Mouse (Mus musculus) heart, embryonic 16.5 days (tissue): Measurements from ENCODE around the gene Gabarap. TPM values are rescaled to one million over a fixed set of nuclear protein-coding genes. Genes with fewer than 3 reads are reported as not detected.
A peak's percentile ranks its signal among the peaks of the same experiment; 100 is the strongest.

Experiments used
- ATAC-seq: fragments of 200-750 bp; cut with Nextera tagmentation; replicated peaks from 2 replicates; pipeline ENCODE4 v1.8.0; 2017; ENCODE audit warnings: moderate number of reproducible peaks; ENCODE audit not compliant: insufficient read depth, low FRiP score; ENCODE audit errors: extremely low read depth
- H3K27ac ChIP-seq: fragments of 300-500 bp; sonication (generic); 2 replicates; pipeline ENCODE4 v1.5.1; 2014; ENCODE audit warnings: mild to moderate bottlenecking, low read length, control low read depth, moderate library complexity
- H3K27me3 ChIP-seq: fragments of 300-500 bp; sonication (generic); 2 replicates; pipeline ENCODE4 v1.6.1; 2014; ENCODE audit warnings: low read length, mixed read lengths; ENCODE audit not compliant: control insufficient read depth, insufficient read depth
- H3K36me3 ChIP-seq: fragments of 300-500 bp; sonication (generic); 2 replicates; pipeline ENCODE4 v1.6.1; 2014; ENCODE audit not compliant: control insufficient read depth, insufficient read depth
- H3K4me1 ChIP-seq: fragments of 300-500 bp; sonication (generic); 2 replicates; pipeline ENCODE4 v1.6.1; 2014; ENCODE audit warnings: low read length, mixed read lengths; ENCODE audit not compliant: control insufficient read depth, insufficient read depth
- H3K4me2 ChIP-seq: fragments of 300-500 bp; sonication (generic); 2 replicates; pipeline ENCODE4 v1.6.1; 2014; ENCODE audit warnings: low read depth, mild to moderate bottlenecking, control low read depth, low read length
- H3K4me3 ChIP-seq: fragments of 300-500 bp; sonication (generic); 2 replicates; pipeline ENCODE4 v1.5.1; 2014; ENCODE audit warnings: mild to moderate bottlenecking, control low read depth, low read length
- H3K9ac ChIP-seq: fragments of 300-500 bp; sonication (generic); 2 replicates; pipeline ENCODE4 v1.6.1; 2014; ENCODE audit warnings: low read length, control low read depth
- H3K9me3 ChIP-seq: fragments of 300-500 bp; sonication (generic); replicated peaks from 2 replicates; pipeline ENCODE4 v1.6.1; 2016; ENCODE audit warnings: low read length; ENCODE audit not compliant: control insufficient read depth
- WGBS: fragments of 180-500 bp; shearing (Covaris S2); extraction: QIAGEN DNeasy Blood & Tissue Kit; methylation state at CpG from one replicate; pipeline ENCODE4 v1.1.7; 2014; 5-methylcytosine and 5-hydroxymethylcytosine counted together
- polyA plus RNA-seq: library from polyadenylated mRNA; unstranded; fragments of >200 nt; fragmentation: Nextera tagmentation; extraction: Ambion mirVana; gene quantifications from 2 replicates; pipeline ENCODE4 v1.2.1, GENCODE M21; 2015

Gabarap gene
- polyA plus RNA-seq, 1 experiment from 2014 or later: 428 TPM

DNA sequence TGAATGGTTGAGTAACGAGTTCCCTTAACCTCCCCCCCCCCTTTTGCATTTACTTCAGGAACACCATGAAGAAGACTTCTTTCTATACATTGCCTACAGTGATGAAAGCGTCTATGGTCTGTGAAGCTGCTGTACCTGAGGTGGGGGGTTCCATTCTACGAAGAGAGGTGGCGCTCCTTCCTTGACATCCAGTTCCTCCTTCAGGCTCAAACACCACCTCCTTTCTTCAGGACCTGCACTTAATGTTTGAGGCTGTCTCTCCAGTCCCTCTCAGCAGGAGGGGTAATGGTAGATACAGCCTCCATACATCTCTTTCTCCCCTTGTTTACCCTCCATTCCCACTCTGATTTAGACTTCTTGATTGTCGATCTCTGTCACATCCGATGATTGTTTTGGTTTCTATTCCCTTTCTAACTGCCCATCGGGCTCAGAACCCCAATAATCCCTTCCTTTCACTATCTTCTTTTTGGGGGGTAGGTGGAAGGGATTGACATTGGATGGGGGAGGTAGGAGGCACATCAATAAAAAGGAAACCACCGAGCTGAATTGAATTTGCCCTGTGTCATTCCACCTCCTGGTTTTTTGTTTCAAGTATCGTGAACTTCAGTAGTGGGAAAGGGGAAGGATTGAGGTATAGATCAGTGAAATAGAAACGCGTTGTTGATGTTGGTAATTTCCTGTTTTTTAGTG, 3.6 kb downstream of the Gabarap start:
- Histone ChIP-seq H3K4me3 (no peak overlapping the region), H3K4me1 (peaks cover 22% of the 10 kb centered on the region), H3K9ac (no peak overlapping the region), H3K9me3 (no peaks in the 10 kb centered on the region), H3K27me3 (no peaks in the 10 kb centered on the region), H3K27ac (no peak overlapping the region), H3K4me2 (peak overlapping the region; percentile 58; the same call in 1 of the 2 replicates), H3K36me3 (peaks cover 37% of the 10 kb centered on the region)
- no peak for ATAC-seq
- 86% methylated on average over 11 of the region's 11 CpGs for WGBS

DNA sequence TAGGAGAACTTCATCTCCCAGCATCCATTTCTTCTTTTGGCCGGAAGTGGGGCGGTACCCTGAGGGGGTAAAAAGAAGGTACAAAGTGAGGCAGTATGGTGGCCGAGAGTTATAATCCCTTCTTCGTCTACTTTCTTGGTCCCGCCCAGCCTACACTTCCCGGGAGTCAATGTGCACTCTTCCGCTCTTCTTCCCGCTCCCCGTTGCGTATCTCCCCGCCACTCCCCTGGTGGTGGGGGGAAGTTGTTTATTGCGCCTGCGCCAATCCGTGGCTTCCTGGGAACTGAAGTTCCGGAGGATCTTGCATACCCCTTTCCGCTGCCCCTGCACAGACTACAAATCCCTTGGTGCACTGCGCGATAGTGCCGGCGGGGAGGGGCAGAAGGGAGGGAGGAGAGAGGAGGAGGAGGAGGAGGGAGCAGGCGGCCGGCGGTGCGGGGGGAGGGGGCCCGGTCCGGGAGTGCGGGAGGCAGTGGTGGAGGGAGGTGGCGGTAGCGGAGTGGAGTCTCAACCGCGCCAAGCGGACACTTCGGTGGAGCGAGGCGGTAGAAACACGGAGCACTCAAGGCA, 4.5 kb downstream of the Gabarap start, which contains the start of gene Phf23:
TSS of gene Phf23 (plus strand) at position 387 of the 570 bp plus-strand sequence.
- WGBS: under 1% methylated on average over 36 of the region's 36 CpGs
- Histone ChIP-seq H3K27ac (peak within 1 kb of the TSS; percentile 99), H3K36me3 (peaks cover 35% of the 10 kb centered on the region), H3K4me3 (peak within 1 kb of the TSS; percentile 93), H3K9me3 (no peaks in the 10 kb centered on the region), H3K27me3 (no peaks in the 10 kb centered on the region), H3K4me1 (peaks cover 20% of the 10 kb centered on the region), H3K9ac (peak within 1 kb of the TSS; percentile 90), H3K4me2 (peak within 1 kb of the TSS; percentile 65)
- peak; percentile 74 for ATAC-seq

DNA sequence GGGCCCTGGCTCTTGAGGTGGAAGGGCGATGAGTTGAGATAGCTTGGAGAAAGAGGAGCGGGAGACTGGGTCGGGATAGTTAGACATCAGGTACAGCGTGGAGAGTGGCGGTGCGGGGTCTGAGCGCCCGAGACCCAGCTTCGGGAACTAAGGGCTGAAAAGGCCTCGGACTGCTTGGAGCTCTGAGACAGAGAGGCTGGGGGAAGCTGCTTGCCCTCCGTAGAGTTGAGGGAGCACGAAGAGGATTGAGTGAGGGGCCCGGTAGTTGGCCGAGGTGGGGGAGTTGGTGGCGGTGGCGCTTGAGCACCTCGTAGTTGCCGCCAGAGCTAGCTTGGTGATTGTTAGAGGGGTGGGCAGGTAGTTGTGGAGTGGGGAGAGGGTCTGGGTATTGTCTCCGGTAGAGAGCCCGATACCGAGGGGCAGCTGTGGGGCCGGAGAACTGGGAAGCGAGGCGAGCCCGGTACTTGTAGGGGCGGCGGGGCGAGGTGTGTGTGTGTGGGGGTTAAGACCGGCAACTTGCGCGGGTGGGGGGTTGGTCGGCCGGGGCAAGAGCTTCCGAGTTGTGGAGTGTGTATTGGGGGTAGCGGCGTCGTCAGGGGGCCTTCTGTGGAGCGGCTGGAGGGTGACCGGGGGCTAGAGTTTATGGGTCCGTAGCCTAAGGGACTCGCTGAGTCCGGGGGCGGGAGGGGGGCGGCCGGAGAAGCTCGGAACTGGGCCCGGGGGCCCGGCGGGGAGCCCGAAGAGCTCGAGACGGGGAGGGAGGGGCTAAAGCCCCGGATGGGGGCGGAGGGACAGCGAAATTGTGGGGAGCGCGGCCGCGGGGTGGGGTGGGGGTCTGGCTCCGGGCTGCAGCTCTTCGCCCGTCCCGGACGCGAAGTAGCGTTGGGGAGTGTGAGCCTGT, 5.5 kb downstream of the Gabarap start:
- Histone ChIP-seq H3K27ac (peak overlapping the region; percentile 99), H3K9me3 (no peaks in the 10 kb centered on the region), H3K4me3 (peak overlapping the region; percentile 93), H3K9ac (peak overlapping the region; percentile 90), H3K36me3 (peaks cover 35% of the 10 kb centered on the region), H3K4me2 (peak overlapping the region; percentile 65), H3K4me1 (peaks cover 21% of the 10 kb centered on the region), H3K27me3 (no peaks in the 10 kb centered on the region)
- peak; percentile 4 for ATAC-seq
- 1% methylated on average over 66 of the region's 66 CpGs for WGBS

DNA sequence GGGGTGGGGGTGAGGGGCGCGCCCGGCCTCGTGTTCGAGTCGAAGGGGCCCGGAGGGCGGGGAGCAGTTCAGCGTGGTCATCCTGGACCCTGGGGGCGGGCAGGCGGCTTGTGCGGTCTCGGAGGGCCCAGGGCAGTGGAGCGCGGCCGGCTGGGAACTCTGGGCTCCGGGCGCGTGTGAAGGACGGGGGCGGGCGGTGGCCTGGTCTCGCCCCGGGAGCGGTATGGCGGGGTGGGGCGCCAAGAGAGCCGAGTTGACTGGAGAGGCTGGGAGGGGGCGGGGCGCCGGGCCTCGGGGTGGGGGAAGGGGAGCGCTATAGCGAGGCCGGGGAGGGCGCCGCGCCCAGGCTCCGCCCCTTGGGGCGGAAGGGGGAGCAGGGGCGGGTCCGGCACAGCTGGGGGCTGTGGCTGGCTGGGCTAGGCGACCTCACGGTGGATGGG, 6.1 kb downstream of the Gabarap start:
- Histone ChIP-seq H3K9me3 (no peaks in the 10 kb centered on the region), H3K4me2 (peak overlapping the region; percentile 65), H3K4me1 (peaks cover 28% of the 10 kb centered on the region), H3K36me3 (peaks cover 35% of the 10 kb centered on the region), H3K9ac (peak overlapping the region; percentile 90), H3K27me3 (no peaks in the 10 kb centered on the region), H3K27ac (peak overlapping the region; percentile 99), H3K4me3 (peak overlapping the region; percentile 93)
- 0% methylated on average over 33 of the region's 44 CpGs for WGBS
- peak; percentile 56 for ATAC-seq

DNA sequence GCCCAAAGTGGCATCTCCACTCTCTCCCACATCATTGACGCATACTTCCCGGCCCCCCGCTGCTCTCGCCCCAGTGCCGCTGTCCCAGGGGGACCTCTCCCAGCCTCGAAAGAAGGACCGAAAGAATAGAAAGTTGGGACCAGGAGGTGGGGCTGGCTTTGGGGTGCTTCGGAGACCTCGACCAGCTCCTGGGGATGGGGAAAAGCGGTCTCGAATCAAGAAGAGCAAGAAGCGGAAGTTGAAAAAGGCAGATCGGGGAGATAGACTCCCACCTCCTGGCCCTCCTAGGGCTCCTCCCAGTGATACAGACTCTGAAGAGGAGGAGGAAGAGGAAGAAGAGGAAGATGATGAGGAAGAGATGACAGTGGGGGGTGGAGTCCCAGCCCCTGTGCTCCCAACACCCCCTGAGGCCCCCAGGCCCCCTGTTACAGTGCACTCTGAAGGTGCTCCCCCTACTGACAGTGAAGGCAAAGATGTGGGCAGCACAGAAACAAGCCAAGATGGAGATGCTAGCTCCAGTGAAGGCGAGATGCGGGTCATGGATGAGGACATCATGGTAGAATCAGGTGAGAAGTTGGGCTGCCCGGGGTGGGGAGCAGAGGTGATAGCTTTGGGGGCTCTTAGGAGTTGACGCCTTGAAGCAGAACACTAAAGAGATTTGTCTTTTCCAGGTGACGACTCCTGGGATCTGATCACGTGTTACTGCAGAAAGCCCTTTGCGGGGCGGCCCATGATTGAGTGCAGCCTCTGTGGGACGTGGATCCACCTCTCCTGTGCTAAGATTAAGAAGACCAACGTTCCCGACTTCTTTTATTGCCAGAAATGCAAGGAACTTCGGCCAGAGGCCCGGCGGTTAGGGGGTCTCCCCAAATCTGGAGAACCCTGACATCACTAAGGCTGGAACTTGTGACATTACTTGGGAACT, 7.9 kb downstream of the Gabarap start:
- 90% methylated on average over 27 of the region's 27 CpGs for WGBS
- Histone ChIP-seq H3K9me3 (no peaks in the 10 kb centered on the region), H3K4me2 (no peak overlapping the region), H3K27ac (no peak overlapping the region), H3K4me3 (no peak overlapping the region), H3K9ac (no peak overlapping the region), H3K4me1 (peaks cover 30% of the 10 kb centered on the region), H3K27me3 (no peaks in the 10 kb centered on the region), H3K36me3 (peaks cover 30% of the 10 kb centered on the region)
- no peak for ATAC-seq

DNA sequence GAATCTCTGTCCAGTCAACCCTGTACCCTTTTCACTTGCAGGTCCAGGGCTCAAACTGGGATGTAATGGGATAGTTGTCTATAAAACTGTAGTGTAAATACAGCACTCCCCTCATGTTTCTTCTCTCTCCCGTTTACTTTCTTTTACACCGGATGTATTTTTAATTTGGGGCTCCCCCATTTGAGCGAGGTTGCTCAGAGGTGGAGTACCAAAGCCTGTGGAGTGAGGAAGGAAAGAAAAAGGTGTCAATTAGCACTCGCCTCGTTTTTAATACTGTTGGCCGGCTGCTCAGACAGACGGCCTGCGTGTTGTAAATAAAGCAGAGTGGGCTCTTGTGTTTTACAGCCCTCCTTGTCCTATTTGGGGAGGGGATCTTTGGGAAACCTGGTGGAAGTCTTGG, 8.7 kb downstream of the Gabarap start:
- peaks cover 22% of the 10 kb centered on the region for H3K36me3 ChIP-seq
- H3K9ac ChIP-seq: no peak overlapping the region
- H3K9me3 ChIP-seq: no peaks in the 10 kb centered on the region
- H3K4me1 ChIP-seq: peaks cover 30% of the 10 kb centered on the region
- H3K27ac ChIP-seq: peak overlapping the region; percentile 93; the same call in 1 of the 2 replicates
- H3K4me3 ChIP-seq: no peak overlapping the region
- no peak overlapping the region for H3K4me2 ChIP-seq
- 85% methylated on average over 8 of the region's 8 CpGs for WGBS
- no peak for ATAC-seq
- no peaks in the 10 kb centered on the region for H3K27me3 ChIP-seq

DNA sequence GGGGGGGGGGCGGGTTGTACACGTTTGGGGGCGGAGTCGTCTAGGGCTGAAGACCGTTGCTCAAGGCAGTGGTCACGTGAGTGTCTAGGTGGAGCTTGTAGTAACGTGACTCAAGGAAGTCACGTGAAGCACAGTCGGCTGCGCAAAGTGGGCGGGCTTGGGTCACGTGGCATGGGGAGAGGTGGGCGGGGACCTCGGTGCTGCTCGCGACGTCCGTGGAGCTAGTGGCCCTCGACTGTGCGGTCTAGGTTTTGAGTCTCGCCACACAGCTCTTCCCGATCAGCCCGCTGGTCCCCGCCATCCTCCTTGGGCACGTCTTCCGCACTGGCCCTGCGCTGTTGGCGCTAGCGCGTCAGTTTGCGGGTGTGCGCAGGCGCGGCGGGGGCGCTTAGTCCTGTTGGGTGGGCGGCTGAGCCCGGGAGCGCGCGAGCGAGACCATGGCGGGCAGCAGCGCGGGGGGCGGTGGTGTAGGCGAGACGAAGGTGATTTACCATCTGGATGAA, 9.5 kb downstream of the Gabarap start, which contains the start of gene Dvl2:
TSS of gene Dvl2 (plus strand) at position 200 of the 503 bp plus-strand sequence.
- peak; percentile 46 for ATAC-seq
- peak within 1 kb of the TSS; percentile 87 for H3K9ac ChIP-seq
- H3K27me3 ChIP-seq: no peaks in the 10 kb centered on the region
- H3K4me1 ChIP-seq: peaks cover 28% of the 10 kb centered on the region
- H3K9me3 ChIP-seq: no peaks in the 10 kb centered on the region
- H3K4me2 ChIP-seq: peak within 1 kb of the TSS; percentile 78
- H3K27ac ChIP-seq: peak within 1 kb of the TSS; percentile 93
- H3K4me3 ChIP-seq: peak within 1 kb of the TSS; percentile 75
- WGBS: under 1% methylated on average over 48 of the region's 48 CpGs
- peaks cover 26% of the 10 kb centered on the region for H3K36me3 ChIP-seq

DNA sequence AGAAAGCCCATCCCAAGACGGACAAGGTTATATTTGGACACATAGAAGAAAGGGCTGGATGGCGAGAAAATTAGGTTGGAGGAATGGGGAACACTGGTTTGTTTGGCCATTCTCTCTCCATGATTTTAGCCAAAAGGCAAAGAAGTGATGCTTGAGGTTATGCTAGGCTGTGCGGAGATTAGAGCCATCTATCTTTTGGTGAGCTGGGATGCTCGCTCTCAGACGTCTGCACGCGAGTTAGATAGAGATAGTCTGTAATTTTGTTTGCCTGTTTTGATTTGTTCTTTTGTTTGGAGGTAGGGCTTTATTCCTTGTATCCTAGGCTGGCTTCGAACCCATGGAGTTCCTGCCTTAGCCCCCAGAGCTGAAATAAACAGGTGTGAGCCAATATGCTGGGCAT, 10.2 kb downstream of the Gabarap start:
- WGBS: 8% methylated on average over 8 of the region's 8 CpGs
- peak overlapping the region; percentile 78 for H3K4me2 ChIP-seq

More for the DNA sequence above, 10.2 kb downstream of the Gabarap start:
- no peaks in the 10 kb centered on the region for H3K27me3 ChIP-seq
- no peak for ATAC-seq
- H3K4me1 ChIP-seq: peaks cover 28% of the 10 kb centered on the region
- H3K9ac ChIP-seq: peak overlapping the region; percentile 87
- H3K36me3 ChIP-seq: peaks cover 33% of the 10 kb centered on the region
- H3K27ac ChIP-seq: peak overlapping the region; percentile 93
- H3K9me3 ChIP-seq: no peaks in the 10 kb centered on the region
- H3K4me3 ChIP-seq: peak overlapping the region; percentile 75
